ENCODE assay signal across 8 mouse cellular contexts in the genomic region with DNA sequence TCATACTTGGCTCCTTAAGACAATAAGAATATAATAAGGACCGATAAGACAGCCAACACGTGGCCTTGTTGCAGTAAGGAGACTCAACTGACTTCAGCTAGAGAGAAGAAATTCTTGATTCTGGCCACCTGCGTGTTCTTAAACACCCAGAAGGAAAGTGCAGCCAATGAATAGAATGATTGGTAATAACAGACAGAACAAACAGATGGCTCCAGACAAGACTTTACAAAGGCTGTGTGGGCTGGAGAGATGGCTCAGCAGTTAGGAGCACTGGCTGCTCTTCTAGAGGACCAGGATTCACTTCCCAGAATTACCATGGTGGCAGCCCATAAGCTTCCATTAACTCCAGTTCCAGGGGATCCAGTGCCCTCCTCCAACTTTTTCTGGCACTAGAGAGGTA.
"Had no signal": no experiment of that assay in that cellular context is flagged by ENCODE, and none has a peak within 500 bp of the region (broad histone marks: within the 10 kb centered on the region; RNA-seq: fewer than 3 reads in every experiment).

No protein-coding gene starts in this region.

- DNase-seq: kidney, adult 11 months; kidney, adult 9 months; kidney, postnatal 36 days; liver; liver, embryonic 13.5 days; liver, postnatal 0 days; lung, postnatal 14 days; spleen, adult 18-20 months had no signal
